Mouse (Mus musculus) forebrain, embryonic 15.5 days (tissue): ENCODE measurements around the gene Anapc10. TPM values are rescaled to one million over a fixed set of nuclear protein-coding genes. Genes with fewer than 3 reads are reported as not detected.

Experiments
- polyA plus RNA-seq: library from polyadenylated mRNA; unstranded; fragments of >200 nt; fragmentation: Nextera tagmentation; extraction: Ambion mirVana; gene quantifications from 2 replicates; pipeline ENCODE4 v1.2.1, GENCODE M21; 2015

The Anapc10 gene
- polyA plus RNA-seq, 1 experiment from 2014 or later = 46.5 TPM

Other genes starting within 250 kb of the Anapc10 start
- gene Otud4, start 72.2 kb upstream of the Anapc10 start, polyA plus RNA-seq = 13.7 and 13.9 TPM in 2 replicates
- 84.5 and 86.5 TPM in 2 replicates for gene Abce1, start 80 bp upstream of the Anapc10 start, polyA plus RNA-seq